Mouse (Mus musculus) layer of hippocampus, postnatal 10 days (tissue): ENCODE results near the gene Gm45783. TPM values are rescaled to one million over a fixed set of nuclear protein-coding genes. Genes with fewer than 3 reads are reported as not detected.
"Not testable (repeated sequence)": the region's sequence is repeated elsewhere in the genome, so short reads cannot be mapped to it uniquely, and the experiment has no call there.

Experiments used
- DNase-seq, 2 experiments: peaks; one replicate each; pipeline ENCODE4 v3.0.0; 2021; ENCODE audit warnings: low spot score in 2 of 2
- long read RNA-seq: library from polyadenylated mRNA; stranded (forward); transcript quantifications from one replicate; pipeline ENCODE4 v2.0.0, GENCODE M21; 2023
- microRNA-seq, 2 experiments: library from miRNA; unstranded; fragments of <30 nt; microRNA quantifications; one replicate each; pipeline ENCODE4 v1.2.0; 2021
- total RNA-seq, 2 experiments: library from RNA; stranded (reverse); gene quantifications; 2 replicates each; pipeline ENCODE4 v1.2.3; 2021

Gm45783 gene
- under 1 TPM in 1 of 2 experiments, not detected in 1; 0.56 TPM for total RNA-seq
- long read RNA-seq, partial matches to known transcripts: 0 of 1 reads
- long read RNA-seq, other reads (novel, unspliced or antisense): 1 of 1 reads

GRCm38 (mm10) chr7:7374431-7374830 is at the start of gene Gm45783:
Gene Gm45783 (minus strand): TSS chr7:7374573.
- not testable (repeated sequence) for DNase-seq

- not testable (repeated sequence) for DNase-seq
These were observed 25.2 kb upstream of the Gm45783 start, which contains the start of gene Vmn2r31 for GRCm38 (mm10) chr7:7399603-7400002. Gene Vmn2r31 (minus strand): TSS chr7:7399703.

- not testable (repeated sequence) for DNase-seq
These were observed 36.9 kb downstream of the Gm45783 start, which contains the start of gene Vmn2r30 for GRCm38 (mm10) chr7:7337509-7337908. Gene Vmn2r30 (minus strand): TSS chr7:7337609.

- peak; percentile 63 to 67 for DNase-seq
These were observed 78.8 kb downstream of the Gm45783 start for GRCm38 (mm10) chr7:7295595-7295994.

Small RNA genes lying within 50 kb of the gene (microRNA-seq; reads per million reads assigned to microRNA genes)
- 6.7 to 10.9 reads per million in 2 experiments for gene Mir5620

Other genes starting within 250 kb of the Gm45783 start
- gene Zfp773, start 237.8 kb downstream of the Gm45783 start, total RNA-seq: 1 to 10 TPM; 2.2 to 2.7 TPM
- gene Zfp418, start 203.2 kb downstream of the Gm45783 start, total RNA-seq: 1 to 10 TPM; 6.0 to 6.5 TPM
- gene Zfp772, start 164.6 kb downstream of the Gm45783 start, total RNA-seq: 1 to 10 TPM; 8.6 to 8.8 TPM
- gene Vmn2r29, start 127.2 kb downstream of the Gm45783 start, total RNA-seq: 1 to 10 TPM; 1.6 to 2.6 TPM
- gene Gm45844, start 96.3 kb downstream of the Gm45783 start, total RNA-seq: 10 to 100 TPM; 13.0 to 15.3 TPM
- 100 to 1,000 TPM; 168 to 170 TPM for gene Clcn4, start 73.7 kb downstream of the Gm45783 start, total RNA-seq
- under 1 TPM; 0.11 to 0.21 TPM for gene Vmn2r30, start 37.0 kb downstream of the Gm45783 start, total RNA-seq
- gene Vmn2r31, start 25.1 kb upstream of the Gm45783 start, total RNA-seq: not detected
- gene Vmn2r32, start 105.4 kb upstream of the Gm45783 start, total RNA-seq: not detected
- gene Vmn2r33, start 192.2 kb upstream of the Gm45783 start, total RNA-seq: not detected